Mouse (Mus musculus) forebrain, embryonic 13.5 days (tissue): ENCODE results near the gene Srsf3. TPM values are rescaled to one million over a fixed set of nuclear protein-coding genes. Genes with fewer than 3 reads are reported as not detected.

Experiments
- ATAC-seq: fragments of 200-750 bp; cut with Nextera tagmentation; 2 replicates; pipeline ENCODE4 v1.8.0; 2017
- H3K27ac ChIP-seq: fragments of 300-500 bp; sonication (generic); 2 replicates; pipeline ENCODE4 v1.5.1; 2015; ENCODE audit warnings: inconsistent platforms, mild to moderate bottlenecking, moderate library complexity
- H3K27me3 ChIP-seq: fragments of 300-500 bp; sonication (generic); 2 replicates; pipeline ENCODE4 v1.6.1; 2015; ENCODE audit warnings: mild to moderate bottlenecking, inconsistent platforms
- H3K36me3 ChIP-seq: fragments of 300-500 bp; sonication (generic); 2 replicates; pipeline ENCODE4 v1.6.1; 2015; ENCODE audit warnings: mild to moderate bottlenecking, inconsistent platforms; ENCODE audit not compliant: poor library complexity, severe bottlenecking
- H3K4me1 ChIP-seq: fragments of 300-500 bp; sonication (generic); 2 replicates; pipeline ENCODE4 v1.6.1; 2015; ENCODE audit warnings: inconsistent platforms
- H3K4me2 ChIP-seq: fragments of 300-500 bp; sonication (generic); 2 replicates; pipeline ENCODE4 v1.6.1; 2015; ENCODE audit warnings: inconsistent platforms, mild to moderate bottlenecking, moderate library complexity
- H3K4me3 ChIP-seq: fragments of 300-500 bp; sonication (generic); 2 replicates; pipeline ENCODE4 v1.5.1; 2015; ENCODE audit warnings: mild to moderate bottlenecking, inconsistent platforms
- H3K9ac ChIP-seq: fragments of 300-500 bp; sonication (generic); 2 replicates; pipeline ENCODE4 v1.6.1; 2015; ENCODE audit warnings: mild to moderate bottlenecking, inconsistent platforms
- H3K9me3 ChIP-seq: fragments of 300-500 bp; sonication (generic); replicated peaks from 2 replicates; pipeline ENCODE4 v1.6.1; 2016; ENCODE audit warnings: inconsistent platforms
- WGBS: fragments of 180-500 bp; shearing (Covaris S2); methylation state at CpG from one replicate; pipeline ENCODE4 v1.1.7; 2015; 5-methylcytosine and 5-hydroxymethylcytosine counted together
- polyA plus RNA-seq: library from polyadenylated mRNA; unstranded; fragments of >200 nt; fragmentation: Nextera tagmentation; extraction: Ambion mirVana; gene quantifications from 2 replicates; pipeline ENCODE4 v1.2.1, GENCODE M21; 2015

The Srsf3 gene
- polyA plus RNA-seq, 1 experiment from 2014 or later, result 753 TPM

DNA sequence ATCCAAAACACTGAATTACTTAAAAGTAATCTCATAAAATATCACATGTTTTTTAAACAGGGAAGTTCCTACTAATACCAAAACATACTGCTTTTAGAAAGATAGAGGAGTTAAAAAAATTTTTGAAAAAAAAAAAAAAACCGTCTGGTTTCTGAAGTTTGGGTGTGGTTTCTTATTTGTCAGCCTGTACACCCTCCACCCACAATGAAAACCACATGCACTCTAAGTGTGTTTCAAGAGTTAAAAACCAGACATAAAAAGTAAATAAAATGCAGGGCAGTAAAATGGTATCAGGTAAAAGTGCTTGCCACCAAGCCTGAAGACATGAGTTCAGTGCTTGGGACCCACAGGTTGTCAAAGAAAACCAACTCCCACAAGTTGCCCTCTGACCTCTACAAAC lies 28.7 kb upstream of the Srsf3 start:
- H3K4me3 ChIP-seq, result no peak overlapping the region
- H3K9me3 ChIP-seq, result no peaks in the 10 kb centered on the region
- peaks cover 29% of the 10 kb centered on the region for H3K4me1 ChIP-seq
- H3K4me2 ChIP-seq, result no peak overlapping the region
- peaks cover 26% of the 10 kb centered on the region for H3K36me3 ChIP-seq
- ATAC-seq, result no peak
- no peaks in the 10 kb centered on the region for H3K27me3 ChIP-seq
- H3K27ac ChIP-seq, result no peak overlapping the region
- WGBS, result 80% methylated on average over 1 of the region's 1 CpGs
- H3K9ac ChIP-seq, result no peak overlapping the region

GRCm38 (mm10) chr17:29005002-29005401 lies 27.4 kb upstream of the Srsf3 start:
- ATAC-seq, result no peak
- no peak overlapping the region for H3K4me3 ChIP-seq
- peak overlapping the region; percentile 78; the same call in 1 of the 2 replicates for H3K4me2 ChIP-seq
- H3K27ac ChIP-seq, result no peak overlapping the region
- 99% methylated on average over 3 of the region's 3 CpGs for WGBS
- H3K9ac ChIP-seq, result no peak overlapping the region
- peaks cover 13% of the 10 kb centered on the region for H3K36me3 ChIP-seq
- peaks cover 29% of the 10 kb centered on the region for H3K4me1 ChIP-seq
- H3K27me3 ChIP-seq, result no peaks in the 10 kb centered on the region
- no peaks in the 10 kb centered on the region for H3K9me3 ChIP-seq

DNA sequence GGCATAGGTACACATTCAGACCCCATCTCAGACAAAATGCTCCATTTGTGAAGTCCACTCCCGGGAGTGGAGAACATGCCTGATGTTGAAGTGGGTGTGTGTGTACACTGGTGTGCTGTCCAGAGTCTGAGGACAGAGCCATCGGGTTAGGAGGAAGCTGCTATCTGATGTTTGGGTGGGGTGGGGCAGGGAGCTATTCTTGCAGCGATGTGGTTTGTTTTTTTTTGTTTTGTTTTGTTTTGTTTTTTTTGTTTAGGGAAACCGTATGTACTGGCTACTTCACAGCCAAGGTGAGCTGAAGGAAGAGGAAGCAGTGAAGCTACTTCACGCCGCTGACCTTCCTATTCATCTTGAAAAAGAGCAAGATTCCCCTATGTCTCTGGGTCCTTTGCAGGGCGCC lies 25.6 kb upstream of the Srsf3 start:
- peak overlapping the region; percentile 92; the same call in 1 of the 2 replicates for H3K27ac ChIP-seq
- 0 out of 2 replicates have a peak, but pooled peaks cover 3% of the 10 kb centered on the region for H3K36me3 ChIP-seq
- H3K9me3 ChIP-seq, result no peaks in the 10 kb centered on the region
- peaks cover 29% of the 10 kb centered on the region for H3K4me1 ChIP-seq
- H3K4me2 ChIP-seq, result peak overlapping the region; percentile 78
- H3K9ac ChIP-seq, result peak overlapping the region; percentile 86
- H3K4me3 ChIP-seq, result peak overlapping the region; percentile 69
- WGBS, result 10% methylated on average over 7 of the region's 7 CpGs
- H3K27me3 ChIP-seq, result no peaks in the 10 kb centered on the region
- no peak for ATAC-seq

DNA sequence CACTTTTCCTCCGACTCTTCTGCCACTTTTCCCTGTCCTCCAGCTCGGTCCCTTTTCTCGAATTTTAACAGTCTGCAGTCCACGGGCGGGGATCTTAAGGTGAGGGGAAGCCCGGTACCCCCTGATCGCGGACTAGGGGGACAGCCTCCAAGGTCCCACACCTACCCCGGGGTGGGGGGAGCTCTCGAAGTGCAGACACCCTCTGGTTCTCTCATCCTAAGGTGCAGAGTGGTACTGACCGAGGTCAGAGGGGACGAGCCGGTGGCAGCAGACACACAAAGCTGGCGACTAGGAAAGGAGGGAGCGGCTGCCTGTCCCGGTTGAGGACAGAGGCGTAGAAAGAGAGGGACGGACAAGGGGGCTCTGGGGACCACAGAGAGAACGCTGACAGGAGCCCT lies 25.2 kb upstream of the Srsf3 start:
- Histone ChIP-seq H3K4me3 (peak overlapping the region; percentile 69), H3K4me2 (peak overlapping the region; percentile 78), H3K9me3 (no peaks in the 10 kb centered on the region), H3K27me3 (no peaks in the 10 kb centered on the region), H3K27ac (peak overlapping the region; percentile 92), H3K9ac (peak overlapping the region; percentile 86), H3K36me3 (0 out of 2 replicates have a peak, but pooled peaks cover 3% of the 10 kb centered on the region), H3K4me1 (peaks cover 29% of the 10 kb centered on the region)
- no peak; the same call in 1 of the 2 replicates for ATAC-seq
- WGBS, result under 1% methylated on average over 19 of the region's 19 CpGs

GRCm38 (mm10) chr17:29007641-29008325 lies 24.6 kb upstream of the Srsf3 start, which contains the start of gene Stk38:
Gene Stk38 (minus strand): TSS chr17:29007995.
- Histone ChIP-seq H3K36me3 (0 out of 2 replicates have a peak, but pooled peaks cover 3% of the 10 kb centered on the region), H3K4me2 (peak within 1 kb of the TSS; percentile 78), H3K4me3 (peak within 1 kb of the TSS; percentile 69), H3K4me1 (peaks cover 29% of the 10 kb centered on the region), H3K27me3 (no peaks in the 10 kb centered on the region), H3K9ac (peak within 1 kb of the TSS; percentile 86), H3K9me3 (no peaks in the 10 kb centered on the region), H3K27ac (peak within 1 kb of the TSS; percentile 92)
- under 1% methylated on average over 65 of the region's 65 CpGs for WGBS
- peak; percentile 91 for ATAC-seq

DNA sequence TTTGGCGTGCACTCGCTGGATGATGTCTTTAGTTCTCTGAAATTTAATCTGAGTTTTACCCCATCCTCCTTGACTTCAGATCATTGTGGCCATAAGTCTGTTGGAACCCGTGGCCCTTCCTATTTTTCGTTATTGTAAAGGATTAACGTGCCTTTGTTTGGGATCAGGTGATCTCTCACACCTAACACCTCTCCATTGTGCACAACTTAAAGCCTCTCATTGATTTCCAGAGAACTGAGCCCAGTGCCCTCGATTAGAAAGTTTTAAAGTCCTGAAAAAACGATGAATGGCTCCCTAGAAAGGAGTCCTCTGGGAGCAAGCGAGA lies 24.1 kb upstream of the Srsf3 start:
- H3K36me3 ChIP-seq, result 0 out of 2 replicates have a peak, but pooled peaks cover 3% of the 10 kb centered on the region
- 9% methylated on average over 8 of the region's 8 CpGs for WGBS
- 0 out of 2 replicates have a peak, but pooled peaks have one; percentile 5 for ATAC-seq

DNA sequence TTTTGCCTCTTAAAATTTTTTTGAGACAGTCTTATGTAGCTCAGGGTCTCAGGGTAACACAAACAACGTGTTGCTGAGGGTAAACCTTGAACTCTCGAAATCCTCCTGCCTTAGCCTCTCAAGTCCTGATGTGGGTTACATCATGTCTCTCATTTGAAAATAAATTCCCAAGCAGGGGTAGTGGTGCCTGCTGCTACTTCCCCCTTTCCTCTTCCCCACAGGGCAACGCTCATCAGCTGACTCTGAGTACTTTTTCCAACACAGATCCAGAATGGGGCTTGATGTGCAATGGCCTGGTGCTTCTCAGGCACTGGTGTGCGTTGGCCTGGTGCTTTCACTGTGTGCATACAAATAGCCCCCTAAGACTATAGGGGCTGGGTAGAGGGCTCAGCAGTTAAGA lies 23.2 kb upstream of the Srsf3 start:
- H3K27me3 ChIP-seq, result no peaks in the 10 kb centered on the region
- no peak overlapping the region for H3K9ac ChIP-seq
- H3K4me2 ChIP-seq, result no peak overlapping the region
- 0 out of 2 replicates have a peak, but pooled peaks cover 3% of the 10 kb centered on the region for H3K36me3 ChIP-seq
- ATAC-seq, result no peak
- WGBS, result 90% methylated on average over 4 of the region's 4 CpGs
- no peaks in the 10 kb centered on the region for H3K9me3 ChIP-seq
- H3K4me1 ChIP-seq, result peaks cover 29% of the 10 kb centered on the region
- H3K4me3 ChIP-seq, result no peak overlapping the region
- H3K27ac ChIP-seq, result no peak overlapping the region

More for the DNA sequence above, 24.1 kb upstream of the Srsf3 start:
- peak overlapping the region; percentile 86 for H3K9ac ChIP-seq
- H3K27me3 ChIP-seq, result no peaks in the 10 kb centered on the region
- peak overlapping the region; percentile 92; the same call in 1 of the 2 replicates for H3K27ac ChIP-seq
- peak overlapping the region; percentile 78 for H3K4me2 ChIP-seq
- peaks cover 29% of the 10 kb centered on the region for H3K4me1 ChIP-seq
- no peaks in the 10 kb centered on the region for H3K9me3 ChIP-seq
- peak overlapping the region; percentile 69 for H3K4me3 ChIP-seq

- no peaks in the 10 kb centered on the region for H3K4me1 ChIP-seq
- no peak for ATAC-seq
- no peak overlapping the region for H3K4me3 ChIP-seq
- no peak overlapping the region for H3K9ac ChIP-seq
- H3K36me3 ChIP-seq, result no peaks in the 10 kb centered on the region
- no peaks in the 10 kb centered on the region for H3K9me3 ChIP-seq
- H3K4me2 ChIP-seq, result no peak overlapping the region
- no peaks in the 10 kb centered on the region for H3K27me3 ChIP-seq
- no peak overlapping the region for H3K27ac ChIP-seq
These were observed 18.2 kb upstream of the Srsf3 start for GRCm38 (mm10) chr17:29014235-29014634.

DNA sequence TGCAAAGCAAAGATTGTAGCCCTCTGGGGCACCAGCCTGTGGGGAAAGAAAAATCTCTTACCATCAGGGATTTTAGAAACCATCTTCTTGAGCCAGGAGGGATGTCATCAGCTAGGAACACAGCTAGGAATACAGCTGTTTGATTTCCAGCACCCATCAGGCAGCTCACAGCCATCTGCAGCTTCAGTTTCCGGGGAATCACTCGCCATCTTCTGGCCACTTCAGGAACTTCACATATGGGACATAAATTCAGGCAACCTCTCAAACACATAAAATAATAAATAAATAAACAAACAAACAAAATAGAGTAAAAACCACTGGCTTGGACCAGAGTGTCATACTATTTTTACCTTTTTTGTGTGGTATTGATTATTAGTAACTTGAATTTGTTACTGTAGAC lies 16.8 kb upstream of the Srsf3 start:
- Histone ChIP-seq H3K9ac (no peak overlapping the region), H3K4me1 (no peaks in the 10 kb centered on the region), H3K36me3 (no peaks in the 10 kb centered on the region), H3K27me3 (no peaks in the 10 kb centered on the region), H3K9me3 (no peaks in the 10 kb centered on the region), H3K4me2 (no peak overlapping the region), H3K4me3 (no peak overlapping the region), H3K27ac (no peak overlapping the region)
- WGBS, result 25% methylated on average over 2 of the region's 2 CpGs
- no peak for ATAC-seq

DNA sequence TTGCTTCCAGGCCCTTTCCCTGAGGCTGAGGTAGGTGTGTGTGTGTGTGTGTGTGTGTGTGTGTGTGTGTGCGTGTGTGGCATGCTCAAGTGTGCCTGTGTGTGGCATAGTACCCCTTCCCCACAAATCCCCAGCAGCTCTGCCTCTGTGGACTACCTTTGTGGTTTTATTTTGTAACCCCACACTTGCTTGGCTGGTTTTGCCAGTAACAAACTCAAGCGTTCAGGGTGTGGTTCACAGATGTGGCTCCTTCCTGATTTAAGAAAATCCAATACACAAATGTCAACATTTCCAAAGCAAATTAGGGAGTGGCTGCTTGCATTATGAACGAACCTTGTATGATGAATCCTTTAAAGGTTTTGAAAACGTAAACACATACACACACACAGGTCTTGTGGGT lies 15.7 kb upstream of the Srsf3 start:
- H3K27ac ChIP-seq, result no peak overlapping the region
- H3K27me3 ChIP-seq, result no peaks in the 10 kb centered on the region
- no peak for ATAC-seq
- H3K4me1 ChIP-seq, result no peaks in the 10 kb centered on the region
- H3K36me3 ChIP-seq, result no peaks in the 10 kb centered on the region
- no peak overlapping the region for H3K9ac ChIP-seq
- H3K9me3 ChIP-seq, result no peaks in the 10 kb centered on the region
- no peak overlapping the region for H3K4me3 ChIP-seq
- 92% methylated on average over 3 of the region's 4 CpGs for WGBS
- no peak overlapping the region for H3K4me2 ChIP-seq

- ATAC-seq, result no peak
- no peak overlapping the region for H3K4me3 ChIP-seq
- 46% methylated on average over 11 of the region's 11 CpGs for WGBS
- no peak overlapping the region for H3K27ac ChIP-seq
- no peaks in the 10 kb centered on the region for H3K9me3 ChIP-seq
- H3K9ac ChIP-seq, result no peak overlapping the region
- no peaks in the 10 kb centered on the region for H3K27me3 ChIP-seq
- H3K4me2 ChIP-seq, result no peak overlapping the region
- H3K4me1 ChIP-seq, result no peaks in the 10 kb centered on the region
- H3K36me3 ChIP-seq, result no peaks in the 10 kb centered on the region
These were observed 14.0 kb upstream of the Srsf3 start for GRCm38 (mm10) chr17:29018292-29018984.

- Histone ChIP-seq H3K4me3 (no peak overlapping the region), H3K27me3 (peaks cover 4% of the 10 kb centered on the region; the same call in 1 of the 2 replicates), H3K9me3 (no peaks in the 10 kb centered on the region), H3K36me3 (no peaks in the 10 kb centered on the region), H3K27ac (no peak overlapping the region), H3K4me2 (no peak overlapping the region), H3K4me1 (0 out of 2 replicates have a peak, but pooled peaks cover 4% of the 10 kb centered on the region), H3K9ac (no peak overlapping the region)
- WGBS, result 90% methylated on average over 7 of the region's 7 CpGs
- no peak for ATAC-seq
These were observed 13.0 kb upstream of the Srsf3 start for GRCm38 (mm10) chr17:29019391-29019790.
